Mouse (Mus musculus) gastrocnemius, adult 2 months (tissue): Measurements from ENCODE around the gene Abl1. TPM values are rescaled to one million over a fixed set of nuclear protein-coding genes. Genes with fewer than 3 reads are reported as not detected.
A peak's percentile ranks its signal among the peaks of the same experiment; 100 is the strongest.

Source experiments
- DNase-seq: peaks from one replicate; pipeline ENCODE4 v3.0.0; 2022
- H3K27ac ChIP-seq: fragments of 200-600 bp; 2 replicates; pipeline ENCODE4 v1.8.1; 2022; ENCODE audit warnings: mild to moderate bottlenecking
- H3K4me3 ChIP-seq: fragments of 200-600 bp; 2 replicates; pipeline ENCODE4 v1.8.1; 2022; ENCODE audit warnings: mild to moderate bottlenecking, moderate library complexity
- CTCF ChIP-seq: fragments of 200-600 bp; IDR thresholded peaks from 2 replicates; pipeline ENCODE4 v1.8.1; 2022; ENCODE audit warnings: antibody characterized with exemption, mild to moderate bottlenecking, moderate library complexity
- intact Hi-C: fragments of 180-260 bp; cut with DNase I; formaldehyde crosslinking; loops from one replicate; pipeline ENCODE4 v1.15.1; 2025
- total RNA-seq, 2 experiments: library from RNA; stranded (reverse); gene quantifications; 2 replicates each; pipeline ENCODE4 v1.2.3; 2021

Gene Abl1
- total RNA-seq, 2 experiments from 2014 or later, result 23.0 to 25.4 TPM

DNA sequence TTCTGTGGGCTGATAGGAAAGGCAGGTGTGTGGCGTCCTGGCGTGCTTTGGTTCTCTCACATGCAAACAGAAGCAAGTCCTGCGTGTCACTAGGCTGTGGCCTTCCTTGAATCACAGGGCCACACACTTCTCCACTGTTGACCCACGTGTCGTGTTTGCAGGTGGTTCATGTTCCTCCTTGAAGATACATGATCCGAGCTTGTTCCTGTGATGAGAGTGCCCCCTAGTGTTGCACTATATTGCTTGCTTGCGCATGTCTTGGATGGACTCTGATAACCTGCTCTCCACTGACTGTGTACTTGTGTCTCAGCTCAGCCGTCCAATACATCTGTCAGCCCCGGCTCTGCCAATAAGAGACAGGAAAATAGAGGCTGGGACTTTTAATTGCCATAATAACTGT is 96.9 kb downstream of the Abl1 start:
- Histone ChIP-seq H3K27ac (peak overlapping the region; percentile 74), H3K4me3 (no peak overlapping the region)
- intact Hi-C loops, result loop anchor here (1.0 to 2.0 kb wide), 2 partner anchors 64 to 101 kb away; no protein-coding TSS in a partner anchor
- TF ChIP-seq CTCF, result peak; percentile 90
- DNase-seq, result peak; percentile 82

DNA sequence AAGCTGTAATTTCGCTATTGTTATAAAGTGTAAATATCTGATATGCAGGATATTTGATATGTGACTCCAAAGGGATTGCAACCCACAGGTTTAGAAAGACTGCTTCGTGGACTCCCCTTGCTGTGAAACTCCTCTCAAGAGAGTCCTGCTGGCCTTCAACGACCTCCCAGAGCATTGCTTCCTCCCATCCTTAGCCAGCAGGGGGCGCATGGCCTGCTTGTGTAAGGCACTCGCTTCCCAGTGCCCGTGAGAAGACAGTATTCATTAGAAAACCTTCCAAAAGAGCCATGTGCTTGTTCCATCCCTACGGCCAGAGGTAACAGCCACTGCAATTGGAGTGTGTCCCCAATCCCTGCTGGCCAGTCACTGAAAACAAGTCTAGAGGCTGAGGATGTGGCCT is 98.9 kb downstream of the Abl1 start:
- TF ChIP-seq CTCF, result peak; percentile 96
- peak; percentile 87 for DNase-seq
- Histone ChIP-seq H3K4me3 (no peak overlapping the region), H3K27ac (0 out of 2 replicates have a peak overlapping the region, but pooled peaks have one; percentile 24)
- intact Hi-C loops, result no loop called here

DNA sequence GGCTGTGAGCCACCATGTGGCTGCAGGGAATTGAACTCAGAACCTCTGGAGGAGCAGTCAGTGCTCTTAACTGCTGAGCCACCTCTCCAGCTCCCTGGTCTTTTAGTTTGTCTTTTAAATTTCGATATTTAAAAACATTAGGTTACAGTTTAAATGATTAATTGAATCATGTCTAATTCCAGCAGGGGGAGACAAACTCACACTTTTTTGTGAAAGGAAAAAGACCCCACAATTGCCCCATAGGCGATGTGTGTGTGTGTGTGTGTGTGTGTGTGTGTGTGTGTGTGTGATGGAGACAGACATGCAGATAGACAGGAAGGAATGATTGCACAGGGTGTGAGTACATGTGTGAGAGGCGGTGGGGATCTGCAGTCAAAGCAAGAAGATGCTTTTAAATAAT is 100.1 kb downstream of the Abl1 start:
- H3K27ac ChIP-seq, result no peak overlapping the region
- no peak for DNase-seq
- intact Hi-C loops, result no loop called here
- TF ChIP-seq CTCF, result peak; percentile 28
- H3K4me3 ChIP-seq, result no peak overlapping the region

DNA sequence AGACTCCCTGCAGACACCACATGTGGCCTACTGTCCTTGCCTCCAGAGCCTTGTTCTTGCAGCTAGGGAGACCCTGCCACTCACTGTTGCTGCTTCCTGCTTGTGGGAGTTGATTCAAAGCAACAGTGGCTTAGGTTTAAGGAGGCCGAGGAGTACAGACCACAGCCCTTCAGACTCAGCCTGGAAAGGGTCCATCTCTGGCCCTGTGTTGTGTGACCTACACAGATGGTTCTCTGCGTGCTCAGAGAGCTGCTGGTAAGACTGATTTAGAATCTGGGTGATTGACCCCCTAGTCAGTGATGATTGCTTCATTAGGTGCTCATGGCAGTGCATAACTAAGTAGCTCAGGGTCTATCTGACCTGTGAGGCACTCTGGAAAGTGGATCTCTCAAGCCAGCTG is 101.0 kb downstream of the Abl1 start:
- Histone ChIP-seq H3K27ac (peak overlapping the region; percentile 53), H3K4me3 (no peak overlapping the region)
- no peak for TF ChIP-seq CTCF
- intact Hi-C loops, result no loop called here
- DNase-seq, result no peak

DNA sequence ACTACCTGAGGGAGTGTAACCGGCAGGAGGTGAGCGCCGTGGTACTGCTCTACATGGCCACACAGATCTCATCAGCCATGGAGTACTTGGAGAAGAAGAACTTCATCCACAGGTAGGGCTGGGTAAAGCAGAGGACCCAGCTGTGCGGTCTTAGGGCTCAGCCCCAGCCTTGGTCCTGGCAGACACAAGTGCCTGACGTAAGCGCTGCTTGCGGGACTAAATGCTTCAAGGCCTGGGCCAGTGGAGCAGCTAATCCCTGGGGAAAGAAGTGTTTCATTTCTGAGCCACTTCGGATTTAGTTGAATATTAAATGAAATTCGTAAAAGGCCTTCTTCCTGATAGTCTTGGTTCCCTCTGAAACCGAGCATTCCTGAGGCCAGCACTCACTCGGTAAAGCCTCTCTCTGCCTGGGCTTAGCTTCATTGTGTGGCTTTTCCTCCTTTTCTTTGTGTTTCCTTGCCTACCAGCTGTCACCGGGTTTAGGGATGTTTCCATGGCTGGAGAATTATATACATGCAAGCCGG is 102.6 kb downstream of the Abl1 start:
- no peak overlapping the region for H3K4me3 ChIP-seq
- H3K27ac ChIP-seq, result peak overlapping the region; percentile 41
- no peak for DNase-seq
- intact Hi-C loops, result no loop called here
- no peak for TF ChIP-seq CTCF

DNA sequence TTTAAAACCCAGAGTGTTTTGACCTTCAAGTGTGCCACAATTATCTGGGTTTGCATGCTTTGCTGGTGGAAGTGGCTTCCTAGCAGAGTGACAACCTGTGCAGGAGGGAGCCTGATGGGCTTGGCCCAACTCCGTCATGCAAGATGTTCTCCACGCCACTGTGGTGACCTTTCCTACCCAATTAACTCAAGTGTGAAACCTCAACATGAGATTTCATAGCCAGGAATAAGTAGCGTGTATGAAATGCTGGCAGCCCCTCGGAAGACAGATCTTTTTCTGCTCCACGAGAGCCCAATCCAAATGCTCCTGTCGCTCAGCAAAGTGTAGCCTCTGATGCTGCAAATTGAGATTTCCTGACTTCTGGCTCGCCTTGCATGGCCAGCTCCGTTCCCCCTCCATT is 103.1 kb downstream of the Abl1 start:
- H3K4me3 ChIP-seq, result no peak overlapping the region
- DNase-seq, result no peak
- peak overlapping the region; percentile 41 for H3K27ac ChIP-seq
- intact Hi-C loops, result no loop called here
- TF ChIP-seq CTCF, result no peak

DNA sequence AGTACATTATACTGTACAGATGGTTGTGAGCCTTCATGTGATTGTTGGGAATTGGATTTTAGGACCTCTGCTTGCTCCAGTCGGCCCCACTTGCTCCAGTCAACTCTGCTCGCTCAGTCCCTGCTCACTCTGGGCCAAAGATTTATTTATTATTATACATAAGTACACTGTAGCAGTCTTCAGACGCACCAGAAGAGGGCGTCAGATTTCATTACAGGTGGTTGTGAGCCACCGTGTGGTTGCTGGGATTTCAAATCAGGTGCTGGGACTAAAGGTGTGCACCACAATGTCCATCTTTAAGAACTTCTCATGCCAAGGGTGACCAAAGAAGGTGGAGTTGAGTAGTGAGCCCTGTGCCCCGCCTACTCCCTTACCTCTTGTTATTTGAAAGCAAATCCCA is 104.4 kb downstream of the Abl1 start:
- no peak for DNase-seq
- intact Hi-C loops, result no loop called here
- peak; percentile 35 for TF ChIP-seq CTCF
- no peak overlapping the region for H3K4me3 ChIP-seq
- no peak overlapping the region for H3K27ac ChIP-seq

DNA sequence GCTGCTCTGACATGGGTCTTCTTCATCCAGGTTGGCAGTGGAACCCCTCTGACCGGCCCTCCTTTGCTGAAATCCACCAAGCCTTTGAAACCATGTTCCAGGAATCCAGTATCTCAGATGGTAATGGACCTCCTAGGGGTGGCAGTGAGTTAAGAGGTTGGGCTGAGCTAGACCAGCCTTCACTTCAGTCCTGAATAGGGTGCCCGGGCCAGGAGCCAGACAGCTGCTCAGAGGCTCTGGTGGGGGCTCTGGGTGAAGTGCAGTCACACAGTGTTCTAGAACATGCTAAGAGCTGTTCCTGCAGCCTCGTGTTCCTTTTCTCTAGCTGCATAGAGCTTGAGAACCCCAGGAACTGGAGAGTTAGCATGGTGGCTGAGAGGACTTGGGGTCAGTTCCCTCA is 108.8 kb downstream of the Abl1 start:
- no peak for TF ChIP-seq CTCF
- Histone ChIP-seq H3K27ac (no peak overlapping the region), H3K4me3 (no peak overlapping the region)
- intact Hi-C loops, result no loop called here
- DNase-seq, result peak; percentile 63

DNA sequence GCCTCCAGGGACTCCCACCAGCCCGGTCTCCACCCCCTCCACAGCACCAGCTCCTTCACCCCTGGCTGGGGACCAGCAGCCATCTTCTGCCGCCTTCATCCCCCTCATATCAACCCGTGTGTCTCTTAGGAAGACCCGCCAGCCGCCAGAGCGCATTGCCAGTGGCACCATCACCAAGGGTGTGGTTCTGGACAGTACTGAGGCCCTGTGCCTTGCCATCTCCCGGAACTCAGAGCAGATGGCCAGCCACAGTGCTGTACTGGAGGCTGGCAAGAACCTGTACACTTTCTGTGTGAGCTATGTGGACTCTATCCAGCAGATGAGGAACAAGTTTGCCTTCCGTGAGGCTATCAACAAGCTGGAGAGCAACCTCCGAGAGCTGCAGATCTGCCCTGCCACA is 113.2 kb downstream of the Abl1 start:
- TF ChIP-seq CTCF, result no peak
- H3K4me3 ChIP-seq, result no peak overlapping the region
- H3K27ac ChIP-seq, result no peak overlapping the region
- intact Hi-C loops, result no loop called here
- peak; percentile 48 for DNase-seq

DNA sequence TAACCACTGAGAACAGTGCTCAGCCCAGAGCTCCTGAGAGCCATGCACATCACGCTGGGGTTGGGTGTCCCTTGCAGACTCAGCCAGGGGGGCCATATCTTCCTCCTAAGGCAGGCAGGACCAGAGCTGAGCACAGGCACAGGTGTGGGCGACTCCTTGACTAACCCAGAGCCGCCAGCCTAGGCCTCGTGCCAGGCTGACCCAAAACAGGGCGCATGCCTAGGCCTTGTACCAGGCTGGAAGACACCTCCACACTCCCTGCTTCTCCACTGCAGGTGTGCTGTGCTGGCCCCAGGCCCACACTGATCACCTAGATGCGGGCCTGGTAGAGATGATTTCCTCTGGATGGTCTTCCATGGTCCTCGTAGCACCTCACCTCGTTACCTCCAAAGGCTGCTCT is 114.6 kb downstream of the Abl1 start:
- no peak overlapping the region for H3K27ac ChIP-seq
- H3K4me3 ChIP-seq, result no peak overlapping the region
- no peak for DNase-seq
- intact Hi-C loops, result no loop called here
- TF ChIP-seq CTCF, result no peak

DNA sequence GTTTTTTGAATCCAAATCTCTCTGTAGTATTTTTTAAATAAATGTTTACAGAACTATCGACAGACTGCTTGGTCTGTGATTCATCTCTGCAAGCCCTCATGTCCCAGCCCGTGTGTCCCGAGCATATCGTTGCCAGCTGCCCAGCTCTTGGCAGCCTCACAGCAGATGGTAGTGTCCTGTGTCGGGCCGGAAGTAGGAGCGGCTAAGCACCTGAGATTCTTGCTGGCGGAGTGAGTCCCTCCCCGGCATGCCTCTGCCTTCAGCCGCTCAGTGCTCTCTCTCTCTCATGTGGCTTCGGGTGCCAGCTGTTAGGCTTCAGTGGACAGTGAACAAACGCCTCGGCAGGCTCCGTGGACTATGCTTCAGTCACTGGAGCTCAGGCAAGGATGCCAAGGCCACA is 115.3 kb downstream of the Abl1 start:
- intact Hi-C loops, result no loop called here
- no peak overlapping the region for H3K4me3 ChIP-seq
- H3K27ac ChIP-seq, result no peak overlapping the region
- DNase-seq, result no peak
- no peak for TF ChIP-seq CTCF

DNA sequence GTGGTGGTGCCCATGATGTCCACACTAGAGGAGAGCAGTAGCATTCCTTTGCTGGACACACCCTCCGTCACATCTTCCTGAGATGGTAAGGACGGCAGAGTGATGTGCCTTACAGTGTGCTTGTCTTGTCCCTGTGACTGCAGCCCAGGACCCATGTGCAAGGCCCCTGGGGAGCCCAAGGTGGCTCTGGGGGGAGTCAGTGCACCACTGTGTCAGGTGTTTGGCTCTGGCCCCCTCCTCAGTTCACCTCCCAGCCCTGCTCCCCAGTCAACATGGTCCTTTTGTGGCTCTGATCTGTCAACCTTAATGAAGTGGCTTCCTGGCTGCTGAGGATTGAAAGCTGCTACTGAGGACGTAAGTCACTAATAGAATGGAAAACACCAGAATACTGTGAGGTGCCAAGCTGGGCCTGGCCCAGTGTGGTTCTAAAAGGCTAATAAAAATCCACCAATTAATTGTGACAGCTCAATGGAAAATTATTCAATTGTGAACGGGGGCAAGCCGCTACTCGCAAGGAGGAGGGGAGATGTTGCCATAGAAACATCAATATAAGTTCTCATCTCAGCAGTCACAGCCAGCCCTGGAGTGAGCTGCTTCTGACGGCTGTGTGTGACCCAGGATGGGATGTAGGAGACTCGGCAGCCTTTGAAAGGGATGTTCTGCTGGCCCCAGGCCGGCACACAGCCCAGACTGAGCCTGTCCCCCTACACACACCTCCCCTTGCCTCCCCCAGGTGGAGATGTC is 118.6 kb downstream of the Abl1 start:
- DNase-seq, result no peak
- H3K4me3 ChIP-seq, result no peak overlapping the region
- intact Hi-C loops, result no loop called here
- TF ChIP-seq CTCF, result no peak
- H3K27ac ChIP-seq, result no peak overlapping the region

DNA sequence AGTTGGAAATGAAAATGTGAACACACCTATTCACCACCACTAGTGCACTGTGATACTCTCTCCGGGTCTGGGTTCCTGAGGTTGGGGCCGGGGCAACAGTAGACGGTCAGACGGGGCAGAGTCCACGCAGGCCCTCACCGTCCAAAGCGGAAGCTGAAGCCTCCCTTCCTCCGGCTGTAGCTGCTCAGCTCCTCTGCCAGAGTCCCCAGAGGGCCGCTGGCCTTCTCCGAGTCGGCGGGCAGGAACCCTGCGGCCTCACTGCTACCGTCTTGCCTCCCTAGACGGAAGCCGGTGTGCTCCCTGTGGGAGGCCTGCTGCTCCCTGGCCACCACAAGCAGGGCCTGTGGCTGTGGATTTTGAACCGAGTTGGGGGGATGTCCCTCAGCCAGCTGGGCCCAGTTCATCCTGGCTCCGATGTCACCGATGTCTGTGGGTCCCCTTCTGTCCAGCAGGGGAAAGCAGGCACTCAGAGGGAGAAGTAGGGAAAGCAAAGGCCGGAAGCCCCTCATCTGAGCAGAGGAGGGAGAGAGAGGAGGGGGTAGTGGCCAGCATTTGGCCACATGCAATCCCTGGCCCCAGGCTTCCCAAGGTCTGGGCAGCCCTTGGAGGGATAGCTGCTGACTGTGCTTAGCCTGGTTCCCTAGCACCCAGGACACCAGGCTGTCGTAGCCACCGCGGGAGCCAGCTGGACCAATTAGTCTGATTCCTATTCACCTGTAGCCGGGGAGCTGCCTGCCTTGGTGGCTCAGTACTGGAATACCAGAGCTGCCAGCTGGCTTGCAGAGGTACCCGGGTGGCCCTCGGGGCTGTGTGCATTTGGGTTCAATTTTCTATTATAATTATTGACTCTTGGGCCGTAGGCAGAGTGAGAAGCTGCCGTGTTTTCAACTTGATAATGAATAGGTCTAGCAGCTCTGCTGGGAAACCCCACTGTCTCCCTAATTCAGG is 120.5 kb downstream of the Abl1 start:
- Histone ChIP-seq H3K27ac (no peak overlapping the region), H3K4me3 (no peak overlapping the region)
- TF ChIP-seq CTCF, result no peak
- DNase-seq, result no peak
- intact Hi-C loops, result no loop called here
